Mouse (Mus musculus) cerebellum, adult 2 months (tissue): ENCODE measurements around the gene Cenpf.

Experiments
- CTCF ChIP-seq: fragments of 200-500 bp; IDR thresholded peaks from 2 replicates; pipeline ENCODE4 v1.5.1; 2011; ENCODE audit warnings: low read depth, mild to moderate bottlenecking, control low read depth, low read length, moderate library complexity, borderline replicate concordance; ENCODE audit not compliant: insufficient read depth
- POLR2A ChIP-seq: fragments of 200-500 bp; IDR thresholded peaks from 2 replicates; pipeline ENCODE4 v1.6.1; 2011; ENCODE audit warnings: low read length, control low read depth, borderline replicate concordance; ENCODE audit not compliant: insufficient read depth

DNA sequence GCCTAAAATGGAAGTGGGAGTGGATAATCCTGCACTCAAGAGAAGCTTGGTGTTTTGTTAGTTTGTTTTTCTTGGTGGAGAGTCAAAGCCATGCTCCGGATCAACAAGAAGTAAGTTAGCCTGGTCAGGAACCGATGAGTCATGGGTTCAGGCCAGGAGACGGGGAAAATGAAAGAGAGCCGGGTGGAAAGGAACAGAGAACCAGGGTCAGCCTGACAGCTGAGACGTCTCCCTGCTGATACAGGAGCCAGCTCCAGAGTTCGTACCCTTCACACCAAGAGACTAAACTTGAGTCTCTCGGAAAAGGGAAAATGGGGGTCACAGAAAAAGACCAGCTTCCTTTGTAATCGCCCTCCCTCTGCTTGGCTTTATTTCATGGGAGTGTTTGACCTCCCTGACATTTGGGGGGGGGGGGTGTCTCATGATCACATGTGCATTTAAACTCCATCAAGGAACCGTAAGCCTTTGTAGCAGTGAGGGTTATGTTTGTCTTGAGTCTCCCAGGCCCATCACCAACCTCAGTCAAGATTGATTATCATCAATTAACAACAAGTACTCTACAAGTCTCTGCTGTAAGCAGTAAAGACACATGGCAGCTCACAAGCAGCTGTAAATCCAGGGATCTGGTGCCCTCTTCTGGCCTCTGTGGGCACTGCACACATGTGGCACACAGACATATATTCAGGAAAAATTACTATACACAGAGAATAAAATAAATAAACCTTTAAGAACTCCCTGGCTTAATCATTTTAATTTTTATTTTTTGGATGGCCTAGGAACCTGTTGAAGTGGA is 59.7 kb downstream of the Cenpf start:
- TF ChIP-seq CTCF (peak; percentile 45), POLR2A (no peak)
